Mouse (Mus musculus): ENCODE measurements at regions not wholly inside any gene's neighbourhood (a gene's known extent, or its start where the extent isn't known, plus 50 kb on each side); places are given as distances from the start of the nearest gene placed in this dataset.

DNA sequence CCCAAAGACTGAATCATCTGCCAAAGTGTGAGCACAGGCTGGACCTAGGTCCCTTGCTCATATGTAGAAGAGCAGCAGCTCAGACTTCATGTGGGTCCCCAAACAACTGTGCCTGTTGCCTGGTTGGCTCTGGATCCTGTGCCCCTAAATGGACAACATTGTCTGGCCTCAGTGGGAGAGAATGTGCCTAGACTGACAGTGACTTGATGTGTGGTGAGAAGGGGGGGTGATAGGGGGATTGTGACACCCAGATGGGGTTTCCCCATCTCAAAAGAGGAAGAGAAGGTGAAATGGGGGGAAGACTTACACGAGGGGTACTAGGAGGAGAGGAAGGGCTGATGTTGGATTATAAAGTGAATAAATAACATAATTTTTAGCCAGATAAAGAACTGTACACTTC is 640.2 kb upstream of the B3galt2 start:
- WGBS: 81% methylated on average over 1 of the region's 1 CpGs
- H3K27me3 ChIP-seq: no peaks in the 10 kb centered on the region
- H3K36me3 ChIP-seq: no peaks in the 10 kb centered on the region
- no peak overlapping the region for H3K27ac ChIP-seq (replicated peaks)
- no peak overlapping the region for H3K9ac ChIP-seq (replicated peaks)
- H3K4me1 ChIP-seq: no peaks in the 10 kb centered on the region
- H3K4me2 ChIP-seq (replicated peaks): no peak overlapping the region
- no peak for ATAC-seq (replicated peaks)
- H3K9me3 ChIP-seq: no peaks in the 10 kb centered on the region
- no peak overlapping the region for H3K4me3 ChIP-seq

DNA sequence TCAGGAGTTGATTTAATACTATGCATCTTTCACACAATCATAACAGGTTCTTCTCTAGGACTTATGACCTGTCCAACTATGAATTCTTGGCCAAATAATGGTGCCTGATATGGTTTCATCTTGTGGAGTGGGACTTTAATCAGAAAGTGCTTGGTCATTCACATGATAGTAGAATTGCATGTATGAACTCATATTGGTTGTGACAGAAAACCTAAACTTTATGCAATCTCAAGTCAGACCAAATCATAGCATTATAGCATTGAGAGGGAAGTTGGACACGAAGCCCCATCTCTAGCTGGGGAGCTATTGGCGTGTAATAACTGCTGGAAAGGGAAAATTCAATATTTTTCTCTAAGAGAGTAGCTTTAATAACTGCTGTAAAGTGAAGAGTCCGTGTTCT is 639.4 kb upstream of the B3galt2 start:
- WGBS: 91% methylated on average over 3 of the region's 3 CpGs
- H3K27ac ChIP-seq (replicated peaks): no peak overlapping the region
- ATAC-seq (replicated peaks): no peak
- no peak overlapping the region for H3K9ac ChIP-seq (replicated peaks)
- no peak overlapping the region for H3K4me2 ChIP-seq (replicated peaks)
- no peaks in the 10 kb centered on the region for H3K27me3 ChIP-seq
- H3K4me1 ChIP-seq: no peaks in the 10 kb centered on the region
- no peaks in the 10 kb centered on the region for H3K9me3 ChIP-seq
- H3K36me3 ChIP-seq: no peaks in the 10 kb centered on the region
- no peak overlapping the region for H3K4me3 ChIP-seq

DNA sequence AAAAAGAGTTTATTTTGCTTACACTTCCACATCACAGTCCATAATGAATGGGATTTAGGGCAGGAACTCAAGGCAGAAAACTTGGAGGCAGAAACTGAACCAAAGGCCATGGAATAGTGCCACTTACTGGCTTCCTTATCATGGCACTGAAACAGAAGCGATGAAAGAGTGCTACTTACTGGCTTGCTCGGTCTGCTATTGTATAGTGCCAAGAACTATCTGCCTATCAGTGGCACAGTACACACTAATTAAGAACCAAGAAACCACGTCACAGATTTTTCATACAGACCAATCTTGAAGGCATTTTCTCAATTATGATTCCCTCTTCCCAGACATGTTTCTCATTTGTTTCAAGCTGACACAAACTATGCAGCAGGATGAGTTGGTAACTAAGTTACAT is 634.4 kb upstream of the B3galt2 start:
- Histone ChIP-seq H3K4me3 (no peak overlapping the region), H3K9me3 (no peaks in the 10 kb centered on the region), H3K4me2 (replicated peaks) (no peak overlapping the region), H3K36me3 (no peaks in the 10 kb centered on the region), H3K4me1 (no peaks in the 10 kb centered on the region), H3K27me3 (no peaks in the 10 kb centered on the region), H3K27ac (replicated peaks) (no peak overlapping the region), H3K9ac (replicated peaks) (no peak overlapping the region)
- 69% methylated on average over 3 of the region's 3 CpGs for WGBS
- ATAC-seq (replicated peaks): no peak; the same call in 1 of the 2 replicates

GRCm38 (mm10) chr1:143019982-143020381 is 620.5 kb upstream of the B3galt2 start:
- Histone ChIP-seq H3K4me2 (replicated peaks) (no peak overlapping the region), H3K36me3 (no peaks in the 10 kb centered on the region), H3K4me1 (no peaks in the 10 kb centered on the region), H3K27me3 (no peaks in the 10 kb centered on the region), H3K4me3 (no peak overlapping the region), H3K9me3 (no peaks in the 10 kb centered on the region), H3K27ac (replicated peaks) (no peak overlapping the region), H3K9ac (replicated peaks) (no peak overlapping the region)
- ATAC-seq (replicated peaks): no peak
- WGBS: 91% methylated on average over 2 of the region's 2 CpGs

- WGBS: 68% methylated on average over 2 of the region's 2 CpGs
- no peak overlapping the region for H3K4me2 ChIP-seq (replicated peaks)
- no peaks in the 10 kb centered on the region for H3K36me3 ChIP-seq
- ATAC-seq (replicated peaks): no peak
- H3K4me3 ChIP-seq: no peak overlapping the region
- no peak overlapping the region for H3K27ac ChIP-seq (replicated peaks)
- H3K4me1 ChIP-seq: no peaks in the 10 kb centered on the region
- no peak overlapping the region for H3K9ac ChIP-seq (replicated peaks)
- no peaks in the 10 kb centered on the region for H3K27me3 ChIP-seq
- H3K9me3 ChIP-seq: no peaks in the 10 kb centered on the region
Measured at GRCm38 (mm10) chr1:143053161-143053560, 587.3 kb upstream of the B3galt2 start.

DNA sequence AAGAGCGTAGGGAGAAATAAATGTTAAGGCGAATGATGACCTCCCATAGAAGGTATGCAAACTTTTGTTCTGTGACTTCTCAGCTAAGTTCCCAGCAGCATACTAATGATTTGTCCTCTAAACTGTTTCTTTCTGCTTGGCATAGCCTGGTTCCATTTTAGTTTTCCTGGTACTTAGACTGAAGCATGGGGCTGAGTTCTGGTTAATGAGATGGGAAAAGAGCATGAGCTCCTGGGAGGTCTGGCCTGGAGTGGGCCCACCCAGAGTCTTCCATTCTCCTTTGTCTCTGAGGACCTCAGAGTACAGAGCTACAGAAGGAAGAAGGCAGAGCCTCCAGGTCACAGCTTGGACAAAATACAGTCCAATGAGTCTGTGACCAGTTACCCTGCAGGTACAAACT is 586.9 kb upstream of the B3galt2 start:
- no peak overlapping the region for H3K9ac ChIP-seq (replicated peaks)
- no peak overlapping the region for H3K4me2 ChIP-seq (replicated peaks)
- no peaks in the 10 kb centered on the region for H3K36me3 ChIP-seq
- 92% methylated on average over 2 of the region's 2 CpGs for WGBS
- H3K27ac ChIP-seq (replicated peaks): no peak overlapping the region
- ATAC-seq (replicated peaks): no peak
- H3K9me3 ChIP-seq: no peaks in the 10 kb centered on the region
- H3K4me1 ChIP-seq: no peaks in the 10 kb centered on the region
- no peaks in the 10 kb centered on the region for H3K27me3 ChIP-seq
- H3K4me3 ChIP-seq: no peak overlapping the region

- Histone ChIP-seq H3K27me3 (no peaks in the 10 kb centered on the region), H3K36me3 (no peaks in the 10 kb centered on the region), H3K9ac (replicated peaks) (no peak overlapping the region), H3K4me1 (no peaks in the 10 kb centered on the region), H3K4me3 (no peak overlapping the region), H3K27ac (replicated peaks) (no peak overlapping the region), H3K4me2 (replicated peaks) (no peak overlapping the region), H3K9me3 (no peaks in the 10 kb centered on the region)
- 65% methylated on average over 3 of the region's 3 CpGs for WGBS
- ATAC-seq (replicated peaks): no peak
Measured at GRCm38 (mm10) chr1:143054451-143055024, 585.9 kb upstream of the B3galt2 start.

DNA sequence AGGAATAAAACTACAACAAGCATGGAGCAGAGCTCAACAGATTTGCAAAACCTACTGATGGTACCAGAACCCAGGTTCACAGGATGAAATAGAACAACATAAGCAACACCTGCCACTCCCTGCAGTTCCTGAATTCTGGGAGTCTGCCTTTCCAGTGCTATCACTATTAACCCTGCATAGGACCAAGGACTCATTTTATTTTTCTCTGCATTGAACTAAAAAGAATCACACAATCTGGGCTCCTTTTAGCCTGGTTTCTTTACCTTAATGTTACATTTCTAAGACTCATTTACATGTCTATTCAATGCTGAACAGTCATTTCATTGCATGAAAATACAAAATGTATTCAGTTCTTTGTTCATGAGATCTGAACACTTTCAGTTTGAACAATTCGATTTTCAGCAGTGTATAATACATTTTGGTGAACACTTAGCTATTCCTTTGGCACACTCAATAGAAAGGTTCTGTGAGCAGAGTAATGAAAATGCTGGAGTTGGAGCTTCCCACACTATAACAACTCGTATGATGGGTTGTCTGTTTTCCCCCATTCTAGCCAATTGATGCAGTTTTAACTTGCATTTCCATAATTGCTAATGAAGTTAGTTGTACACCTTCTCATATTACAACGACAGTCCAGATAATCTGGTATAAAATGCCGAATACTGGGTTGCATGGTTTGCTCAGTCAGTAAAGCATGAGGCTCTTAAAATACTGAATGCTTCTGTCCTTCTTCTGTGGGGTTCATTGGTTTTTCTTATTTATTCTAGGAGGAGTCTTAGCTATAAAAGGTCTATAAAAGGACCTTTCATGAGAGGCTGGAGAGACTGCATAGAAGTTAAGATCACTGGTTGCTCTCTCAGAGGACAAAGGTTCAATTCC is 579.5 kb upstream of the B3galt2 start:
- ATAC-seq (replicated peaks): peak; percentile 75
- H3K27ac ChIP-seq (replicated peaks): peak overlapping the region; percentile 19; the same call in 1 of the 2 replicates
- H3K4me1 ChIP-seq: no peaks in the 10 kb centered on the region
- WGBS: 28% methylated on average over 4 of the region's 4 CpGs
- H3K9ac ChIP-seq (replicated peaks): no peak overlapping the region
- H3K4me2 ChIP-seq (replicated peaks): no peak overlapping the region
- no peak overlapping the region for H3K4me3 ChIP-seq
- H3K36me3 ChIP-seq: no peaks in the 10 kb centered on the region
- no peaks in the 10 kb centered on the region for H3K9me3 ChIP-seq
- no peaks in the 10 kb centered on the region for H3K27me3 ChIP-seq

- H3K4me3 ChIP-seq: no peak overlapping the region
- no peaks in the 10 kb centered on the region for H3K4me1 ChIP-seq
- no peaks in the 10 kb centered on the region for H3K27me3 ChIP-seq
- no peak overlapping the region for H3K27ac ChIP-seq (replicated peaks)
- no peak for ATAC-seq (replicated peaks)
- H3K9me3 ChIP-seq: no peaks in the 10 kb centered on the region
- no peaks in the 10 kb centered on the region for H3K36me3 ChIP-seq
- no peak overlapping the region for H3K9ac ChIP-seq (replicated peaks)
- no peak overlapping the region for H3K4me2 ChIP-seq (replicated peaks)
Measured at GRCm38 (mm10) chr1:143065493-143065892, 575.0 kb upstream of the B3galt2 start.

GRCm38 (mm10) chr1:143071781-143072382 is 568.6 kb upstream of the B3galt2 start:
- ATAC-seq (replicated peaks): no peak
- WGBS: 54% methylated on average over 3 of the region's 3 CpGs
- Histone ChIP-seq H3K27me3 (no peaks in the 10 kb centered on the region), H3K27ac (replicated peaks) (no peak overlapping the region), H3K4me2 (replicated peaks) (no peak overlapping the region), H3K4me3 (no peak overlapping the region), H3K9me3 (no peaks in the 10 kb centered on the region), H3K9ac (replicated peaks) (no peak overlapping the region), H3K4me1 (no peaks in the 10 kb centered on the region), H3K36me3 (no peaks in the 10 kb centered on the region)

GRCm38 (mm10) chr1:143074999-143075398 is 565.5 kb upstream of the B3galt2 start:
- H3K27ac ChIP-seq (replicated peaks): no peak overlapping the region
- WGBS: 81% methylated on average over 4 of the region's 4 CpGs
- no peaks in the 10 kb centered on the region for H3K27me3 ChIP-seq
- no peak for ATAC-seq (replicated peaks)
- no peaks in the 10 kb centered on the region for H3K9me3 ChIP-seq
- H3K4me1 ChIP-seq: no peaks in the 10 kb centered on the region
- H3K4me3 ChIP-seq: no peak overlapping the region
- H3K9ac ChIP-seq (replicated peaks): no peak overlapping the region
- no peak overlapping the region for H3K4me2 ChIP-seq (replicated peaks)
- H3K36me3 ChIP-seq: no peaks in the 10 kb centered on the region

GRCm38 (mm10) chr1:143080441-143080840 is 560.0 kb upstream of the B3galt2 start:
- 66% methylated on average over 2 of the region's 2 CpGs for WGBS
- Histone ChIP-seq H3K4me1 (no peaks in the 10 kb centered on the region), H3K27me3 (no peaks in the 10 kb centered on the region), H3K27ac (replicated peaks) (no peak overlapping the region), H3K9ac (replicated peaks) (no peak overlapping the region), H3K4me3 (no peak overlapping the region), H3K36me3 (no peaks in the 10 kb centered on the region), H3K4me2 (replicated peaks) (no peak overlapping the region), H3K9me3 (no peaks in the 10 kb centered on the region)
- ATAC-seq (replicated peaks): no peak

Measured in forebrain, embryonic 15.5 days (tissue).